In genomic region chr16:11868486-11868885, GRCm38 (mm10) we compare ENCODE assay signal across 29 mouse cellular contexts. TPM values are rescaled to one million over a fixed set of nuclear protein-coding genes. Genes with fewer than 3 reads are reported as not detected.
A peak's percentile ranks its signal among the peaks of the same experiment; 100 is the strongest.
DNase-seq lines count a peak whose midpoint lies in the region; ATAC-seq and TF ChIP-seq lines count a peak whose summit lies in the region.
"Had no signal": no experiment of that assay in that cellular context is flagged by ENCODE, and none has a peak within 500 bp of the region (broad histone marks: within the 10 kb centered on the region; RNA-seq: fewer than 3 reads in every experiment).

No protein-coding gene starts in this region.

- H3K4me2 ChIP-seq in midbrain, postnatal 0 days (ENCODE audit: low read depth, low read length, poor library complexity, severe bottlenecking) = no peak overlapping the region
- H3K4me2 ChIP-seq: forebrain, embryonic 12.5 days; heart, embryonic 13.5 days; hindbrain, embryonic 15.5 days; limb, embryonic 13.5 days; liver, embryonic 13.5 days; midbrain, embryonic 12.5 days; neural tube, embryonic 13.5 days had no signal

- TF ChIP-seq POLR2A in liver, adult 2 months (IDR thresholded peaks at IDR 0.05; ENCODE audit: extremely low read depth, insufficient read depth, low read length) = no peak

- no peaks in the 10 kb centered on the region for H3K27me3 ChIP-seq in liver, adult 2 months (ENCODE audit: control insufficient read depth, insufficient read depth, low read length)
- no peaks in the 10 kb centered on the region for H3K27me3 ChIP-seq in midbrain, postnatal 0 days (ENCODE audit: insufficient read depth, low read length)
- H3K27me3 ChIP-seq: forebrain, embryonic 12.5 days; heart, embryonic 13.5 days; hindbrain, embryonic 15.5 days; limb, embryonic 13.5 days; liver, embryonic 13.5 days; megakaryocyte, embryonic 14.5 days; midbrain, embryonic 12.5 days; neural tube, embryonic 13.5 days had no signal

- H3K36me3 ChIP-seq in liver, adult 2 months (ENCODE audit: control insufficient read depth, insufficient read depth, low read length) = peaks cover 33% of the 10 kb centered on the region
- no peaks in the 10 kb centered on the region for H3K36me3 ChIP-seq in midbrain, postnatal 0 days (ENCODE audit: insufficient read depth, low read length)
- H3K36me3 ChIP-seq: forebrain, embryonic 12.5 days; hindbrain, embryonic 10.5 days; hindbrain, embryonic 15.5 days; midbrain, embryonic 12.5 days; neural tube, embryonic 13.5 days had no signal

- no peak overlapping the region for H3K27ac ChIP-seq in liver, adult 2 months (replicated peaks; ENCODE audit: insufficient read depth, low read depth, low read length)
- H3K27ac ChIP-seq in midbrain, postnatal 0 days (ENCODE audit: low read depth, low read length) = no peak overlapping the region
- H3K27ac ChIP-seq: forebrain, embryonic 12.5 days; heart, embryonic 13.5 days; hindbrain, embryonic 10.5 days; hindbrain, embryonic 15.5 days; limb, embryonic 13.5 days; liver, embryonic 13.5 days; midbrain, embryonic 12.5 days; neural tube, embryonic 13.5 days had no signal

- H3K4me3 ChIP-seq in liver, adult 2 months (ENCODE audit: insufficient read depth, low read depth, low read length) = no peak overlapping the region
- H3K4me3 ChIP-seq in midbrain, postnatal 0 days (ENCODE audit: low read depth, low read length) = no peak overlapping the region
- H3K4me3 ChIP-seq: erythroblast, embryonic 14.5 days; forebrain, embryonic 12.5 days; heart, embryonic 13.5 days; hindbrain, embryonic 10.5 days; hindbrain, embryonic 15.5 days; limb, embryonic 13.5 days; liver, embryonic 13.5 days; megakaryocyte, embryonic 14.5 days; midbrain, embryonic 12.5 days; neural tube, embryonic 13.5 days had no signal

- peak; percentile 45; the same call in 1 of the 2 replicates for ATAC-seq in cerebellum, adult (ENCODE audit: insufficient number of reproducible peaks, low FRiP score, low TSS enrichment)
- ATAC-seq in midbrain, postnatal 0 days (ENCODE audit: low FRiP score) = no peak
- ATAC-seq: inflammation-experienced regulatory T-cells, adult 6 months; lung, postnatal 0 days had no signal

- H3K9ac ChIP-seq in liver, adult 2 months (ENCODE audit: low read depth, low read length) = no peak overlapping the region
- H3K9ac ChIP-seq in midbrain, postnatal 0 days (replicated peaks; ENCODE audit: low read length, poor library complexity, severe bottlenecking) = no peak overlapping the region
- H3K9ac ChIP-seq: forebrain, embryonic 12.5 days; heart, embryonic 13.5 days; hindbrain, embryonic 15.5 days; limb, embryonic 13.5 days; liver, embryonic 13.5 days; midbrain, embryonic 12.5 days; neural tube, embryonic 13.5 days had no signal

- no peaks in the 10 kb centered on the region for H3K9me3 ChIP-seq in midbrain, postnatal 0 days (ENCODE audit: low read length)
- H3K9me3 ChIP-seq: forebrain, embryonic 12.5 days; heart, embryonic 13.5 days; hindbrain, embryonic 10.5 days; hindbrain, embryonic 15.5 days; limb, embryonic 13.5 days; liver, embryonic 13.5 days; megakaryocyte, embryonic 14.5 days; midbrain, embryonic 12.5 days; neural tube, embryonic 13.5 days had no signal

- H3K79me2 ChIP-seq in liver, adult 2 months (ENCODE audit: control insufficient read depth, insufficient read depth, low read length) = peaks cover 6% of the 10 kb centered on the region; the same call in 1 of the 2 replicates

- no peak for TF ChIP-seq CTCF in liver, adult 2 months (IDR thresholded peaks at IDR 0.05; ENCODE audit: low read depth, low read length)
- no peak for TF ChIP-seq CTCF in midbrain, postnatal 0 days (IDR thresholded peaks at IDR 0.05)

- 89% methylated on average over 3 of the region's 3 CpGs for WGBS in liver, adult 2 months
- WGBS in midbrain, postnatal 0 days = 74% methylated on average over 3 of the region's 3 CpGs

- H3K4me1 ChIP-seq in liver, adult 2 months (ENCODE audit: control insufficient read depth, insufficient read depth, low read length) = no peaks in the 10 kb centered on the region
- no peaks in the 10 kb centered on the region for H3K4me1 ChIP-seq in midbrain, postnatal 0 days (ENCODE audit: insufficient read depth, low read length)
- H3K4me1 ChIP-seq: forebrain, embryonic 12.5 days; heart, embryonic 13.5 days; hindbrain, embryonic 10.5 days; hindbrain, embryonic 15.5 days; limb, embryonic 13.5 days; midbrain, embryonic 12.5 days; neural tube, embryonic 13.5 days had no signal

- no peak for DNase-seq in cerebellum, postnatal 10 days
- peak; percentile 16 for DNase-seq in liver, adult 2 months (ENCODE audit: extremely low read depth, low read depth, low spot score)
- no peak for DNase-seq in liver
- DNase-seq in brain, adult 2 months (ENCODE audit: low read depth, low spot score) = peak; percentile 40
- no peak for DNase-seq in right cerebral cortex, adult 2 months (ENCODE audit: low spot score in 2 of 2)
- no peak for DNase-seq in midbrain, postnatal 0 days (ENCODE audit: low spot score)
- DNase-seq: adrenal gland, postnatal 36 days; gastrocnemius, postnatal 10 days; heart, postnatal 10 days; kidney, adult 11 months; kidney, postnatal 14 days; layer of hippocampus, adult 9-11 months; liver, embryonic 13.5 days; lung, adult 18-20 months; lung, postnatal 4 days; thymus, adult 2 months; thymus, postnatal 4 days had no signal

RNA-seq across cellular contexts. Expression of gene Cpped1, which starts 40.8 kb away (rescaled TPM):
- 29.9 and 36.0 TPM in 2 replicates for total RNA-seq in liver, adult 2 months (2014; rRNA removed)
- 32.2 and 35.9 TPM in 2 replicates for polyA plus RNA-seq in liver, adult 2 months (2012; rRNA removed)
- 20.7 and 20.9 TPM in 2 replicates for total RNA-seq in midbrain, postnatal 0 days (2014; rRNA removed)
- 18.8 and 19.2 TPM in 2 replicates for polyA plus RNA-seq in midbrain, postnatal 0 days (2015; fragmentation: Nextera tagmentation; extraction: Ambion mirVana)

Comparison
In these comparisons a context has a peak if more than half of its experiments do, and no peak if none do; other contexts are left out.
1. DNase-seq: peak in liver, adult 2 months (single experiment) and brain, adult 2 months (single experiment); none in cerebellum, postnatal 10 days (0 of 2), liver (single experiment), right cerebral cortex, adult 2 months (0 of 2) and midbrain, postnatal 0 days (single experiment).